Mouse (Mus musculus): ENCODE data around the gene Cox5a. TPM values are rescaled to one million over a fixed set of nuclear protein-coding genes. Genes with fewer than 3 reads are reported as not detected.

Gene Cox5a
- total and polyA plus RNA-seq, 3 experiments = 1,522 to 2,717 (median 2,350) TPM

GRCm38 (mm10) chr9:57565741-57566221, 44.7 kb downstream of the Cox5a start:
- Histone ChIP-seq H3K4me1 (ENCODE audit: control insufficient read depth, insufficient read depth, low read length) (peaks cover 18% of the 10 kb centered on the region), H3K79me2 (replicated peaks; ENCODE audit: control insufficient read depth, insufficient read depth, low read length) (peaks cover 2% of the 10 kb centered on the region; the same call in 1 of the 2 replicates), H3K36me3 (ENCODE audit: control insufficient read depth, insufficient read depth, low read length) (peaks cover 2% of the 10 kb centered on the region), H3K27ac (peak overlapping the region; percentile 1; the same call in 1 of the 2 replicates), H3K4me3 (no peak overlapping the region), H3K27me3 (ENCODE audit: control insufficient read depth, insufficient read depth, low read length) (no peaks in the 10 kb centered on the region), H3K9ac (ENCODE audit: low read depth, low read length) (no peak overlapping the region)
- TF ChIP-seq CTCF (IDR thresholded peaks at IDR 0.05) (no peak), POLR2A (IDR thresholded peaks at IDR 0.05; ENCODE audit: insufficient read depth, low read depth, low read length) (no peak), EP300 (IDR thresholded peaks at IDR 0.05; ENCODE audit: insufficient read depth, low read depth, low read length) (no peak)
- peak; percentile 46 to 64 for DNase-seq
- 17% methylated on average over 10 of the region's 10 CpGs for whole genome bisulfite sequencing
- intact Hi-C loops (cut with DNase I) = no loop called here

- DNase-seq = no peak
- WGBS = 72% methylated on average over 8 of the region's 8 CpGs
- H3K36me3 ChIP-seq (ENCODE audit: control insufficient read depth, insufficient read depth, low read length) = peaks cover 2% of the 10 kb centered on the region
- no peak overlapping the region for H3K9ac ChIP-seq (ENCODE audit: low read depth, low read length)
- H3K27me3 ChIP-seq (ENCODE audit: control insufficient read depth, insufficient read depth, low read length) = no peaks in the 10 kb centered on the region
- no peak overlapping the region for H3K4me3 ChIP-seq
- peaks cover 14% of the 10 kb centered on the region for H3K4me1 ChIP-seq (ENCODE audit: control insufficient read depth, insufficient read depth, low read length)
- peak overlapping the region; percentile 5; the same call in 1 of the 2 replicates for H3K27ac ChIP-seq
- peaks cover 2% of the 10 kb centered on the region; the same call in 1 of the 2 replicates for H3K79me2 ChIP-seq (replicated peaks; ENCODE audit: control insufficient read depth, insufficient read depth, low read length)
- TF ChIP-seq CTCF (IDR thresholded peaks at IDR 0.05) (peak; percentile 40), EP300 (IDR thresholded peaks at IDR 0.05; ENCODE audit: insufficient read depth, low read depth, low read length) (no peak), POLR2A (IDR thresholded peaks at IDR 0.05; ENCODE audit: insufficient read depth, low read depth, low read length) (no peak)
- intact Hi-C loops (cut with DNase I) = no loop called here
Observed at GRCm38 (mm10) chr9:57566846-57567245, 45.8 kb downstream of the Cox5a start.

GRCm38 (mm10) chr9:57568500-57568899, 47.4 kb downstream of the Cox5a start:
- Histone ChIP-seq H3K36me3 (ENCODE audit: control insufficient read depth, insufficient read depth, low read length) (peaks cover 1% of the 10 kb centered on the region), H3K27ac (no peak overlapping the region), H3K4me1 (ENCODE audit: control insufficient read depth, insufficient read depth, low read length) (peaks cover 8% of the 10 kb centered on the region), H3K79me2 (replicated peaks; ENCODE audit: control insufficient read depth, insufficient read depth, low read length) (peaks cover 2% of the 10 kb centered on the region; the same call in 1 of the 2 replicates), H3K9ac (ENCODE audit: low read depth, low read length) (no peak overlapping the region), H3K27me3 (ENCODE audit: control insufficient read depth, insufficient read depth, low read length) (no peaks in the 10 kb centered on the region), H3K4me3 (no peak overlapping the region)
- DNase-seq = no peak
- TF ChIP-seq POLR2A (IDR thresholded peaks at IDR 0.05; ENCODE audit: insufficient read depth, low read depth, low read length) (no peak), CTCF (IDR thresholded peaks at IDR 0.05) (no peak), EP300 (IDR thresholded peaks at IDR 0.05; ENCODE audit: insufficient read depth, low read depth, low read length) (no peak)
- 84% methylated on average over 6 of the region's 6 CpGs for WGBS
- intact Hi-C loops (cut with DNase I) = no loop called here

DNA sequence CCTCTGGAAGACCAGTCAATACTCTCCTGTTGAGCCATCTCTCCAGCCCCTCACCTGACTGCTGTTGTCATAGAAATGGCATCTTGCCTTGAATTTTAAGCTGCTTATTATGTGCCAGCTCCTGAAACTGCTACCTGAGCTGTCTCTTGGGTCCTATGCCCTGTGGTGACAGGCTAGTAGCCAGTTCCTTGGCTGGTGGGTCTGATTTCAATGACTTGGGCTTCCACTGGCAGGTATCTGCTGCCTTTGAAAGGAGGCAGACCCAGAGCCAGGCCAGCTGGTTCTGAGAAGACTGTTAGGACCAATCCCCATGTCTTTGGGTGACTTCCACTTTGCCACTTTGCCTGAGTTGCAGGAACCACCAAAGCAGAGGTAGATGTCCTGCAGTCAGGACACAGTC, 53.3 kb downstream of the Cox5a start:
- no peaks in the 10 kb centered on the region for H3K79me2 ChIP-seq (replicated peaks; ENCODE audit: control insufficient read depth, insufficient read depth, low read length)
- no peaks in the 10 kb centered on the region for H3K27me3 ChIP-seq (ENCODE audit: control insufficient read depth, insufficient read depth, low read length)
- H3K9ac ChIP-seq (ENCODE audit: low read depth, low read length) = no peak overlapping the region
- no peak for TF ChIP-seq CTCF (IDR thresholded peaks at IDR 0.05)
- no peak for TF ChIP-seq EP300 (IDR thresholded peaks at IDR 0.05; ENCODE audit: insufficient read depth, low read depth, low read length)
- TF ChIP-seq POLR2A (IDR thresholded peaks at IDR 0.05; ENCODE audit: insufficient read depth, low read depth, low read length) = no peak
- H3K4me3 ChIP-seq = no peak overlapping the region
- H3K36me3 ChIP-seq (ENCODE audit: control insufficient read depth, insufficient read depth, low read length) = no peaks in the 10 kb centered on the region
- DNase-seq = no peak
- intact Hi-C loops (cut with DNase I) = no loop called here
- H3K4me1 ChIP-seq (ENCODE audit: control insufficient read depth, insufficient read depth, low read length) = no peaks in the 10 kb centered on the region; the same call in 1 of the 2 replicates
- no peak overlapping the region for H3K27ac ChIP-seq

DNA sequence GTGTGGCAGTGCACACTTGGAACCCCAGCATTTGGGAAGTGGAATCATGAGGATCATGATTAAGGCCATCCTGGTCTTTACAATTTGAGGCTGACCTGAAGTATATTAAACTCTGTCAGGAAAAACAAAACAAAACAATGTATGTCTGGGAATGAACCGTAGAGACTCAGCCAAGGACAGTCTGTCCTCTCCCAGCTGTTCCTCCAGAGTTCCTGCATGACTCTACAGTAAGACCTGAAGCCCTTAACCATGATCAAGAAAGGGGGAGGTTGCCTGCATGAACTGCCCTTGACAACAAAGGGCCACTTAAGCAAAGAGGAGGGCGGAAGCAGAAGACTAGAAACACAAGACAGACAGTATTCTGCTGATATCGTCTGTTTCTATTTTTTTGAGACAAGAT, 54.5 kb downstream of the Cox5a start:
- H3K4me1 ChIP-seq (ENCODE audit: control insufficient read depth, insufficient read depth, low read length) = no peaks in the 10 kb centered on the region; the same call in 1 of the 2 replicates
- no peak for DNase-seq
- WGBS = 64% methylated on average over 3 of the region's 3 CpGs
- H3K36me3 ChIP-seq (ENCODE audit: control insufficient read depth, insufficient read depth, low read length) = no peaks in the 10 kb centered on the region
- no peaks in the 10 kb centered on the region for H3K27me3 ChIP-seq (ENCODE audit: control insufficient read depth, insufficient read depth, low read length)
- H3K4me3 ChIP-seq = no peak overlapping the region
- H3K9ac ChIP-seq (ENCODE audit: low read depth, low read length) = no peak overlapping the region
- H3K79me2 ChIP-seq (replicated peaks; ENCODE audit: control insufficient read depth, insufficient read depth, low read length) = no peaks in the 10 kb centered on the region
- no peak overlapping the region for H3K27ac ChIP-seq
- TF ChIP-seq POLR2A (IDR thresholded peaks at IDR 0.05; ENCODE audit: insufficient read depth, low read depth, low read length) (no peak), CTCF (IDR thresholded peaks at IDR 0.05) (no peak), EP300 (IDR thresholded peaks at IDR 0.05; ENCODE audit: insufficient read depth, low read depth, low read length) (no peak)
- intact Hi-C loops (cut with DNase I) = no loop called here

DNA sequence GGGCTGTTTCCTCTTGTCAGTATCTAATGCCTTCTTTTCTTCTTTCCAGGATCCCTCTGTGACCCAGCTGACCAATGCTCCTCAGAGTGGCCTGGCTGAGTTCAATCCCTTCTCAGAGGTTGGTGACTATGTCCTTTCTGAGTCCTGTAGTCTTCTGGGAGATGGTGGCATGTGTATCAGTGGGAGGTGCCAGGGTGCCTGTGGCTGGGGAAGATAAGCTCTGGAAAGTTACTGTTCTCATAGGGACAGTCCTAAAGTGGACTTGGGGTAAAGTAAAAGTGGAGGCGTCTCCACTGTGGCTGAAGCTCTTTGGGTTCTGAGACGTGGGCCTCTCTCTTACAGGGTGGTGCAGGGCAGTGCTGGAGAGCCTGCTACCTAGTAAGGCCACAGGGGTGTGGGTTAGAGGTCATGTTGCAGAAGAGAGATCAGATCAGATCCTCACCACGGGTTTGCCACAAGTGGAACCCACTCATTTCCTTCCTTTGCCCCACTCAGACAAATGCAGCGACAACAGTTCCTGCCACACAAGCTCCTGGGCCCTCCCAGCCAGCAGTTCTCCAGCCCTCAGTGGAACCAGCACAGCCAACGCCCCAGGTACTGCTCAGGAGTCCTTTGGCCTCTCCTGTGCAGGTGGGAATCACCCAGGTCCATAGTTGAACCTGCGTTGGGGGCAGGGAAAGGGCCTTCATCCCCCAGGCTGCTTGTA, 56.2 kb downstream of the Cox5a start:
- no peak for DNase-seq
- Histone ChIP-seq H3K27ac (no peak overlapping the region), H3K79me2 (replicated peaks; ENCODE audit: control insufficient read depth, insufficient read depth, low read length) (no peaks in the 10 kb centered on the region), H3K36me3 (ENCODE audit: control insufficient read depth, insufficient read depth, low read length) (no peaks in the 10 kb centered on the region), H3K4me3 (no peak overlapping the region), H3K27me3 (ENCODE audit: control insufficient read depth, insufficient read depth, low read length) (no peaks in the 10 kb centered on the region), H3K4me1 (ENCODE audit: control insufficient read depth, insufficient read depth, low read length) (no peaks in the 10 kb centered on the region; the same call in 1 of the 2 replicates), H3K9ac (ENCODE audit: low read depth, low read length) (no peak overlapping the region)
- intact Hi-C loops (cut with DNase I) = no loop called here
- TF ChIP-seq EP300 (IDR thresholded peaks at IDR 0.05; ENCODE audit: insufficient read depth, low read depth, low read length) (no peak), CTCF (IDR thresholded peaks at IDR 0.05) (no peak), POLR2A (IDR thresholded peaks at IDR 0.05; ENCODE audit: insufficient read depth, low read depth, low read length) (no peak)
- WGBS = 69% methylated on average over 6 of the region's 6 CpGs

Other genes with a start within 250 kb of the Cox5a start
- gene Ppcdc, start 81.2 kb upstream of the Cox5a start, total RNA-seq (2021) = 1 to 10 TPM; 7.3 to 7.6 TPM
- gene Ppcdc, start 81.2 kb upstream of the Cox5a start, polyA plus RNA-seq (2012; rRNA removed) = 16.9 and 22.9 TPM in 2 replicates
- gene Scamp5, start 53.2 kb upstream of the Cox5a start, total RNA-seq (2021) = 1 to 10 TPM; 3.9 to 4.9 TPM
- 15.9 and 21.4 TPM in 2 replicates for gene Scamp5, start 53.2 kb upstream of the Cox5a start, polyA plus RNA-seq (2012; rRNA removed)
- 1 to 10 TPM; 1.6 TPM for gene Rpp25, start 17.2 kb upstream of the Cox5a start, total RNA-seq (2021)
- gene Rpp25, start 17.2 kb upstream of the Cox5a start, polyA plus RNA-seq (2012; rRNA removed) = 2.1 TPM in 2 replicates
- gene Fam219b, start 16.3 kb downstream of the Cox5a start, total RNA-seq (2021) = 1 to 10 TPM; 8.1 to 8.3 TPM
- 3.1 and 4.7 TPM in 2 replicates for gene Fam219b, start 16.3 kb downstream of the Cox5a start, polyA plus RNA-seq (2012; rRNA removed)
- 100 to 1,000 TPM; 119 to 132 TPM for gene Mpi, start 31.5 kb downstream of the Cox5a start, total RNA-seq (2021)
- gene Mpi, start 31.5 kb downstream of the Cox5a start, polyA plus RNA-seq (2012; rRNA removed) = 146 and 266 TPM in 2 replicates
- 10 to 100 TPM; 25.7 to 26.7 TPM for gene Scamp2, start 39.7 kb downstream of the Cox5a start, total RNA-seq (2021)
- 43.9 and 54.8 TPM in 2 replicates for gene Scamp2, start 39.7 kb downstream of the Cox5a start, polyA plus RNA-seq (2012; rRNA removed)
- gene Ulk3, start 68.2 kb downstream of the Cox5a start, total RNA-seq (2021) = 1 to 10 TPM; 5.7 to 6.7 TPM
- 19.1 and 23.3 TPM in 2 replicates for gene Ulk3, start 68.2 kb downstream of the Cox5a start, polyA plus RNA-seq (2012; rRNA removed)
- not detected for gene Cplx3, start 85.0 kb downstream of the Cox5a start, total RNA-seq (2021)
- not detected in 2 replicates for gene Cplx3, start 85.0 kb downstream of the Cox5a start, polyA plus RNA-seq (2012; rRNA removed)
- not detected for gene Lman1l, start 99.5 kb downstream of the Cox5a start, total RNA-seq (2021)
- gene Lman1l, start 99.5 kb downstream of the Cox5a start, polyA plus RNA-seq (2012; rRNA removed) = 0.20 TPM in 1 of 2 replicates, not detected in the other
- 10 to 100 TPM; 23.3 to 29.7 TPM for gene Csk, start 132.4 kb downstream of the Cox5a start, total RNA-seq (2021)
- 19.4 and 20.6 TPM in 2 replicates for gene Csk, start 132.4 kb downstream of the Cox5a start, polyA plus RNA-seq (2012; rRNA removed)
- not detected for gene Cyp1a2, start 162.4 kb downstream of the Cox5a start, total RNA-seq (2021)
- gene Cyp1a2, start 162.4 kb downstream of the Cox5a start, polyA plus RNA-seq (2012; rRNA removed) = 1.00 TPM in 1 of 2 replicates, not detected in the other
- gene Cyp1a1, start 166.7 kb downstream of the Cox5a start, total RNA-seq (2021) = under 1 TPM; 0.09 to 0.13 TPM
- gene Cyp1a1, start 166.7 kb downstream of the Cox5a start, polyA plus RNA-seq (2012; rRNA removed) = 0.20 and 0.78 TPM in 2 replicates
- gene Edc3, start 187.3 kb downstream of the Cox5a start, total RNA-seq (2021) = 1 to 10 TPM; 5.3 to 5.7 TPM
- gene Edc3, start 187.3 kb downstream of the Cox5a start, polyA plus RNA-seq (2012; rRNA removed) = 5.5 and 6.6 TPM in 2 replicates
- 10 to 100 TPM; 27.6 to 33.8 TPM for gene Clk3, start 244.6 kb downstream of the Cox5a start, total RNA-seq (2021)
- gene Clk3, start 244.6 kb downstream of the Cox5a start, polyA plus RNA-seq (2012; rRNA removed) = 61.7 and 124 TPM in 2 replicates

Data from heart, adult 2 months (tissue).